Mouse (Mus musculus) lung, postnatal 0 days (tissue): Measurements from ENCODE around the gene Rab23.

Experiments
- CTCF ChIP-seq: IDR thresholded peaks from 2 replicates; pipeline ENCODE4 v1.5.1; 2016; ENCODE audit warnings: antibody characterized with exemption, mild to moderate bottlenecking
- EP300 ChIP-seq: IDR thresholded peaks from 2 replicates; pipeline ENCODE4 v1.6.1; 2016; ENCODE audit warnings: antibody characterized with exemption, mild to moderate bottlenecking, control low read depth

DNA sequence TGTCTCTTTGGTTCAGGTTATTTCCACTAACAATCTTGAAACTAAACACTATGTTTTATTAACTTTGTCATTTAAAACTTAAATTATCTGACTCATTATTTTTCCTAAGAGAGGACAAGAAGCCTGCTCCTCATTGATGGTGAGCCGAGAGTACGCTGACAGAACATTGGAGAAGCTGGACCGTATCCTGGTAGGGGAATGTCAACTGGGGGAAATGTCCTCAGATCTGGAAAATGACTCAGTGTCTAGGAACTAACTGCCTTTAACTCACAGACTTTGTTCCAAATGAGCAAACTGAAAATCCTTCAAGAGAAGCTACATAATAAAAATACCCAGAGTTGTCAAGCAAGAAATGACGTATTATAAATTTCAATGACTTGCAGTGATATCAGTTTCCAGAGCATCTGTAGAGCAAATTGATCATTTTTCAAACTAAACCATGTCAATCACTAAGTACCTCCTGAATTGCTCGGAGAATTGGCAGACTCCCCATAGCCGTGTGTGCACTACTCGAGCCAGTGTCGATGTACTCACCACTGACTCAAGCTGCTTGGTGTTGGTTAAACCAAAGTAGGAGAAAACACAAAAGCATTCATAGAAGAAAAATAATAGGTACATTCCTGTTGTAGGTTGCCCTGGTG, 30.1 kb upstream of the Rab23 start:
- TF ChIP-seq EP300 (no peak), CTCF (no peak)
